Mouse (Mus musculus): ENCODE results near the gene Arhgef10l.

DNA sequence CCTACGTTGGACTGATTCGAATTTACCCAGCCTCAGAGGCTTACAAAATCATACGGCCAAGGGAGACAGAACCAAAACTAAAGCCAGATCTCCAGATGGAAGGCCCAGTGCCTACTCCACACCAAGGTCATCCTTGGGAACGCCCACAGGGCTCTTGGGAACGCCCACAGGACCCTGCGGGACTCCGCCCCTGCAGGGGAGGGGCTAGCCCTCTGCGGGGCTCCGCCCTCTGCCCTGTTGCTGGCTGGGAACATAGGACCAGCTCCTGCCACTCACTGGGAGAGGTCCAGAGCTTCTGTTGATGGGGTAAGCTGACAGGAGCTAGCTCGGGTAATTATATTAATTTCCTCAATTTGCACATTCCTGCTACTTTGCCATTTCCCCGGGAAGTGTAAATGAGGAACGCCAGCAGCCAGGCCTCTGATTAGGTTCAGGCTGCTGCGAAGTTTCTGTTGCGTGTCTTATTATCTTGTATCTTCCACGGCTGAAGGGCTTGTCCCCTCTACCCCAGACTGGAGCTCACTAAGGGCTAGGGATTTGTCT is 158.6 kb downstream of the Arhgef10l start:
- TF ChIP-seq POLR2A (IDR thresholded peaks at IDR 0.05; ENCODE audit: borderline replicate concordance, low read depth, low read length) (no peak), CTCF (IDR thresholded peaks at IDR 0.05; ENCODE audit: low read depth, low read length) (no peak)
